Mouse (Mus musculus) ES-Bruce4 (cell line): ENCODE measurements around the gene Slc25a36.

ENCODE experiments used
- CTCF ChIP-seq: IDR thresholded peaks from one replicate; pipeline ENCODE4 v1.8.1; 2011; ENCODE audit warnings: low read depth, low read length
- POLR2A ChIP-seq: IDR thresholded peaks from one replicate; pipeline ENCODE4 v1.8.1; 2011; ENCODE audit warnings: low read length; ENCODE audit not compliant: insufficient read depth

DNA sequence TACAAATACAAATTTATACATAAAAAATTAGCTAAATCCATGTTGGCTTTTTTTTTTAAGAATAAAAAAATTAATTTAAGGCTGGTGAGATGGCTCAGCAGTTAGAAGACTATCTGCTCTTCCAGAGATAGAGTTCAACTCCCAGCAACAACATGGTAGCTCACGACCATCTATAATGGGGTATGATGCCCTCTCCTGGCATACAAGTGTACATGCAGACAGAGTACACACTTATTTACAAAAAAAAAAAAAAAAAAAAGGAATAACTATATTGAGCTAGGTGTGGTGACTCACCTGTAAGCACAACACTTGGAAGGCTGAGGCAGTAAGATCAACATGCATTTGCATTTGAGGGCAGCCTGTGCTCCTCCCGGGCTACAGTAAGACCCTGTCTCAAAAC is 26.3 kb downstream of the Slc25a36 start:
- no peak for TF ChIP-seq CTCF
- TF ChIP-seq POLR2A = no peak
